Mouse (Mus musculus) midbrain, embryonic 11.5 days (tissue): ENCODE measurements around the gene Phgr1. TPM values are rescaled to one million over a fixed set of nuclear protein-coding genes. Genes with fewer than 3 reads are reported as not detected.

Source experiments
- ATAC-seq: fragments of 200-750 bp; cut with Nextera tagmentation; 2 replicates; pipeline ENCODE4 v1.8.0; 2017; ENCODE audit warnings: moderate TSS enrichment, moderate library complexity; ENCODE audit not compliant: low FRiP score
- DNase-seq: peaks from one replicate; pipeline ENCODE4 v3.0.0; 2015; ENCODE audit warnings: low spot score; ENCODE audit errors: missing footprints
- H3K27ac ChIP-seq: fragments of 300-500 bp; sonication (generic); 2 replicates; pipeline ENCODE4 v1.5.1; 2014; ENCODE audit warnings: low read depth, low read length
- H3K27me3 ChIP-seq: fragments of 300-500 bp; sonication (generic); 2 replicates; pipeline ENCODE4 v1.6.1; 2014; ENCODE audit warnings: mild to moderate bottlenecking, low read length, moderate library complexity, mixed read lengths; ENCODE audit not compliant: control insufficient read depth, insufficient read depth
- H3K36me3 ChIP-seq: fragments of 300-500 bp; sonication (generic); 2 replicates; pipeline ENCODE4 v1.6.1; 2014; ENCODE audit warnings: mild to moderate bottlenecking, low read length, moderate library complexity, mixed read lengths; ENCODE audit not compliant: control insufficient read depth, insufficient read depth
- H3K4me1 ChIP-seq: fragments of 300-500 bp; sonication (generic); 2 replicates; pipeline ENCODE4 v1.6.1; 2014; ENCODE audit warnings: low read length; ENCODE audit not compliant: control insufficient read depth, insufficient read depth
- H3K4me2 ChIP-seq: fragments of 300-500 bp; sonication (generic); 2 replicates; pipeline ENCODE4 v1.6.1; 2014; ENCODE audit warnings: mild to moderate bottlenecking, moderate library complexity
- H3K4me3 ChIP-seq: fragments of 300-500 bp; sonication (generic); 2 replicates; pipeline ENCODE4 v1.5.1; 2014; ENCODE audit warnings: low read depth, low read length
- H3K9ac ChIP-seq: fragments of 300-500 bp; sonication (generic); 2 replicates; pipeline ENCODE4 v1.6.1; 2014; ENCODE audit warnings: low read length
- H3K9me3 ChIP-seq: fragments of 300-500 bp; sonication (generic); 2 replicates; pipeline ENCODE4 v1.6.1; 2016; ENCODE audit warnings: low read length; ENCODE audit not compliant: control insufficient read depth
- WGBS: fragments of 180-500 bp; shearing (Covaris S2); extraction: QIAGEN DNeasy Blood & Tissue Kit; methylation state at CpG from one replicate; pipeline ENCODE4 v1.1.7; 2014; 5-methylcytosine and 5-hydroxymethylcytosine counted together
- polyA plus RNA-seq: library from polyadenylated mRNA; unstranded; fragments of >200 nt; fragmentation: Nextera tagmentation; extraction: Ambion mirVana; gene quantifications from 2 replicates; pipeline ENCODE4 v1.2.1, GENCODE M21; 2014

Phgr1 gene
- polyA plus RNA-seq, 1 experiment from 2014 or later = not detected

- Histone ChIP-seq H3K27ac (no peak overlapping the region), H3K9ac (no peak overlapping the region), H3K9me3 (no peaks in the 10 kb centered on the region), H3K4me3 (no peak overlapping the region), H3K36me3 (no peaks in the 10 kb centered on the region), H3K4me2 (no peak overlapping the region), H3K4me1 (peaks cover 25% of the 10 kb centered on the region), H3K27me3 (peaks cover 5% of the 10 kb centered on the region; the same call in 1 of the 2 replicates)
- WGBS = 79% methylated on average over 5 of the region's 5 CpGs
- ATAC-seq = no peak
- no peak for DNase-seq
These were observed 7.7 kb upstream of the Phgr1 start for GRCm38 (mm10) chr2:118764875-118765274.

- Histone ChIP-seq H3K27me3 (peaks cover 5% of the 10 kb centered on the region; the same call in 1 of the 2 replicates), H3K4me1 (peaks cover 22% of the 10 kb centered on the region), H3K36me3 (no peaks in the 10 kb centered on the region), H3K9me3 (no peaks in the 10 kb centered on the region), H3K4me3 (no peak overlapping the region), H3K27ac (no peak overlapping the region), H3K4me2 (no peak overlapping the region), H3K9ac (no peak overlapping the region)
- ATAC-seq (no peak), DNase-seq (no peak)
- 70% methylated on average over 10 of the region's 10 CpGs for WGBS
These were observed 6.2 kb upstream of the Phgr1 start for GRCm38 (mm10) chr2:118766041-118767033.

GRCm38 (mm10) chr2:118774536-118774935, 2.0 kb downstream of the Phgr1 start:
- Histone ChIP-seq H3K9ac (no peak overlapping the region), H3K27me3 (no peaks in the 10 kb centered on the region), H3K4me1 (peaks cover 4% of the 10 kb centered on the region), H3K4me3 (no peak overlapping the region), H3K36me3 (no peaks in the 10 kb centered on the region), H3K4me2 (no peak overlapping the region), H3K9me3 (no peaks in the 10 kb centered on the region), H3K27ac (no peak overlapping the region)
- DNase-seq = peak; percentile 8
- WGBS = 90% methylated on average over 2 of the region's 2 CpGs
- ATAC-seq = no peak

- H3K27me3 ChIP-seq = no peaks in the 10 kb centered on the region
- no peak for ATAC-seq
- WGBS = 74% methylated on average over 1 of the region's 1 CpGs
These were observed 2.8 kb downstream of the Phgr1 start for GRCm38 (mm10) chr2:118775396-118775795.

GRCm38 (mm10) chr2:118775846-118776245, 3.3 kb downstream of the Phgr1 start:
- Histone ChIP-seq H3K36me3 (no peaks in the 10 kb centered on the region), H3K27me3 (no peaks in the 10 kb centered on the region), H3K9me3 (no peaks in the 10 kb centered on the region), H3K4me2 (no peak overlapping the region), H3K4me3 (no peak overlapping the region), H3K9ac (no peak overlapping the region), H3K4me1 (peaks cover 6% of the 10 kb centered on the region), H3K27ac (no peak overlapping the region)
- 78% methylated on average over 3 of the region's 4 CpGs for WGBS
- ATAC-seq (no peak), DNase-seq (no peak)

More at GRCm38 (mm10) chr2:118775396-118775795, 2.8 kb downstream of the Phgr1 start:
- no peak overlapping the region for H3K4me2 ChIP-seq
- peak; percentile 4 for DNase-seq
- no peaks in the 10 kb centered on the region for H3K36me3 ChIP-seq
- H3K4me3 ChIP-seq = no peak overlapping the region
- H3K27ac ChIP-seq = no peak overlapping the region
- no peaks in the 10 kb centered on the region for H3K9me3 ChIP-seq
- no peak overlapping the region for H3K9ac ChIP-seq
- H3K4me1 ChIP-seq = peaks cover 6% of the 10 kb centered on the region

- no peak overlapping the region for H3K9ac ChIP-seq
- H3K36me3 ChIP-seq = no peaks in the 10 kb centered on the region
- DNase-seq = peak; percentile 64
- H3K4me2 ChIP-seq = no peak overlapping the region
- H3K27ac ChIP-seq = no peak overlapping the region
- H3K4me1 ChIP-seq = peaks cover 6% of the 10 kb centered on the region
- no peaks in the 10 kb centered on the region for H3K27me3 ChIP-seq
- WGBS = 85% methylated on average over 2 of the region's 2 CpGs
- no peaks in the 10 kb centered on the region for H3K9me3 ChIP-seq
- no peak overlapping the region for H3K4me3 ChIP-seq
- no peak for ATAC-seq
These were observed 3.7 kb downstream of the Phgr1 start for GRCm38 (mm10) chr2:118776295-118776694.

- ATAC-seq (no peak), DNase-seq (peak; percentile 47)
- Histone ChIP-seq H3K4me3 (no peak overlapping the region), H3K4me1 (peaks cover 6% of the 10 kb centered on the region), H3K27ac (no peak overlapping the region), H3K9me3 (no peaks in the 10 kb centered on the region), H3K36me3 (no peaks in the 10 kb centered on the region), H3K4me2 (no peak overlapping the region), H3K9ac (no peak overlapping the region), H3K27me3 (no peaks in the 10 kb centered on the region)
- WGBS = 88% methylated on average over 4 of the region's 4 CpGs
These were observed 5.8 kb downstream of the Phgr1 start for GRCm38 (mm10) chr2:118778418-118778817.

- peak overlapping the region; percentile 46 for H3K9ac ChIP-seq
- ATAC-seq = peak; percentile 22; the same call in 1 of the 2 replicates
- no peaks in the 10 kb centered on the region for H3K9me3 ChIP-seq
- H3K27me3 ChIP-seq = no peaks in the 10 kb centered on the region
- H3K4me3 ChIP-seq = peak overlapping the region; percentile 36
- peaks cover 6% of the 10 kb centered on the region for H3K4me1 ChIP-seq
- peak overlapping the region; percentile 46 for H3K4me2 ChIP-seq
- no peak for DNase-seq
- WGBS = 8% methylated on average over 10 of the region's 10 CpGs
- no peak overlapping the region for H3K27ac ChIP-seq
- no peaks in the 10 kb centered on the region for H3K36me3 ChIP-seq
These were observed 6.5 kb downstream of the Phgr1 start for GRCm38 (mm10) chr2:118779065-118779464.
